Mouse (Mus musculus) CH12.LX (cell line): ENCODE results near the gene Samd14.

Experiments used
- CTCF ChIP-seq, 2 experiments: IDR thresholded peaks in 1 of 2; conservative IDR thresholded peaks in 1 of 2; 2 replicates each; pipeline ENCODE4 v1.5.1; 2011 to 2012; ENCODE audit warnings: low read depth in 2 of 2, low read length in 2 of 2, improper control_type of control experiment in 1 of 2, inconsistent platforms in 1 of 2, mild to moderate bottlenecking in 1 of 2, moderate library complexity in 1 of 2
- E2F4 ChIP-seq: IDR thresholded peaks from 2 replicates; pipeline ENCODE4 v1.6.1; 2011; ENCODE audit warnings: low read depth, low read length, improper control_type of control experiment; ENCODE audit not compliant: insufficient replicate concordance
- MYC ChIP-seq: IDR thresholded peaks from 2 replicates; pipeline ENCODE4 v1.6.1; 2011; ENCODE audit warnings: low read depth, mild to moderate bottlenecking, improper control_type of control experiment, low read length
- POLR2A ChIP-seq: IDR thresholded peaks from 2 replicates; pipeline ENCODE4 v1.6.1; 2011; ENCODE audit warnings: low read depth, mild to moderate bottlenecking, improper control_type of control experiment, low read length
- SMC3 ChIP-seq: IDR thresholded peaks from 2 replicates; pipeline ENCODE4 v1.6.1; 2011; ENCODE audit warnings: low read depth, low read length, improper control_type of control experiment
- TCF12 ChIP-seq: IDR thresholded peaks from 2 replicates; pipeline ENCODE4 v1.6.1; 2014; ENCODE audit warnings: low read depth, mild to moderate bottlenecking, inconsistent platforms, low read length, improper control_type of control experiment
- USF1 ChIP-seq: IDR thresholded peaks from 2 replicates; pipeline ENCODE4 v1.6.1; 2014; ENCODE audit warnings: low read depth, mild to moderate bottlenecking, inconsistent platforms, low read length, improper control_type of control experiment
- ZMIZ1 ChIP-seq: IDR thresholded peaks from 2 replicates; pipeline ENCODE4 v1.6.1; 2012; ENCODE audit warnings: low read depth, mild to moderate bottlenecking, inconsistent platforms, low read length, improper control_type of control experiment
- ZNF384 ChIP-seq: IDR thresholded peaks from 2 replicates; pipeline ENCODE4 v1.6.1; 2012; ENCODE audit warnings: low read depth, low read length, improper control_type of control experiment, inconsistent platforms

GRCm38 (mm10) chr11:94985140-94985539, 24.5 kb upstream of the Samd14 start:
- TF ChIP-seq CTCF (conservative IDR thresholded peaks at IDR 0.05 in 1 of 2, IDR thresholded peaks at IDR 0.05 in 1 of 2; ENCODE audit: low read depth in 2 of 2, low read length in 2 of 2) (no peak), E2F4 (no peak), POLR2A (no peak), MYC (no peak), ZNF384 (no peak), SMC3 (no peak), USF1 (no peak), TCF12 (no peak), ZMIZ1 (no peak)
